Mouse (Mus musculus) adrenal gland, adult 18-20 months (tissue): Measurements from ENCODE around the gene Cstad. TPM values are rescaled to one million over a fixed set of nuclear protein-coding genes. Genes with fewer than 3 reads are reported as not detected.

ENCODE experiments used
- DNase-seq, 2 experiments: peaks; one replicate each; pipeline ENCODE4 v3.0.0; 2021 to 2022; ENCODE audit warnings: low spot score in 2 of 2
- long read RNA-seq, 2 experiments: library from polyadenylated mRNA; stranded (forward); transcript quantifications; one replicate each; pipeline ENCODE4 v2.0.0; 2021
- total RNA-seq, 2 experiments: library from RNA; stranded (reverse); gene quantifications; 1 replicate in 1 of 2; 2 replicates in 1 of 2; pipeline ENCODE4 v1.2.3; 2021

Cstad gene
- total RNA-seq, result under 1 TPM in 1 of 2 experiments, not detected in 1; 0.51 TPM
- long read RNA-seq, experiment 1, result 0 reads
- long read RNA-seq, experiment 2, result 0 reads

- peak; percentile 50 to 65 for DNase-seq
Observed at GRCm38 (mm10) chr2:30594641-30595379, at the start of gene Cstad. Cstad (plus strand) TSS chr2:30595040.

- DNase-seq, result no peak
Observed at GRCm38 (mm10) chr2:30545706-30546105, 49.1 kb upstream of the Cstad start.

- no peak for DNase-seq
Observed at GRCm38 (mm10) chr2:30546219-30546618, 48.6 kb upstream of the Cstad start.

- DNase-seq, result no peak
Observed at GRCm38 (mm10) chr2:30547455-30548217, 47.2 kb upstream of the Cstad start.

- DNase-seq, result no peak
Observed at GRCm38 (mm10) chr2:30551579-30551978, 43.3 kb upstream of the Cstad start.

GRCm38 (mm10) chr2:30553851-30554540, 40.8 kb upstream of the Cstad start:
- DNase-seq, result peak in 1 of 2 experiments; percentile 26

GRCm38 (mm10) chr2:30555257-30555656, 39.6 kb upstream of the Cstad start:
- no peak for DNase-seq

- DNase-seq, result no peak
Observed at GRCm38 (mm10) chr2:30556495-30556894, 38.3 kb upstream of the Cstad start.

GRCm38 (mm10) chr2:30559552-30559951, 35.3 kb upstream of the Cstad start:
- DNase-seq, result no peak

- no peak for DNase-seq
Observed at GRCm38 (mm10) chr2:30562553-30562952, 32.3 kb upstream of the Cstad start.

GRCm38 (mm10) chr2:30571647-30572046, 23.2 kb upstream of the Cstad start:
- DNase-seq, result no peak

- no peak for DNase-seq
Observed at GRCm38 (mm10) chr2:30573522-30573921, 21.3 kb upstream of the Cstad start.

- no peak for DNase-seq
Observed at GRCm38 (mm10) chr2:30577010-30577409, 17.8 kb upstream of the Cstad start.

GRCm38 (mm10) chr2:30578006-30578405, 16.8 kb upstream of the Cstad start:
- no peak for DNase-seq

- no peak for DNase-seq
Observed at GRCm38 (mm10) chr2:30587161-30587560, 7.7 kb upstream of the Cstad start.

GRCm38 (mm10) chr2:30587671-30588070, 7.2 kb upstream of the Cstad start:
- DNase-seq, result no peak

- no peak for DNase-seq
Observed at GRCm38 (mm10) chr2:30588985-30589511, 5.8 kb upstream of the Cstad start.

- no peak for DNase-seq
Observed at GRCm38 (mm10) chr2:30589781-30590180, 5.1 kb upstream of the Cstad start.

GRCm38 (mm10) chr2:30590909-30591308, 3.9 kb upstream of the Cstad start:
- no peak for DNase-seq

GRCm38 (mm10) chr2:30592391-30592790, 2.4 kb upstream of the Cstad start:
- no peak for DNase-seq

- DNase-seq, result no peak
Observed at GRCm38 (mm10) chr2:30592951-30593350, 1.9 kb upstream of the Cstad start.
